Mouse (Mus musculus) E14TG2a.4 (cell line): ENCODE measurements around the gene Atg4a.

Experiments
- CTCF ChIP-seq: conservative IDR thresholded peaks from 2 replicates; pipeline ENCODE4 v1.5.1; 2014; ENCODE audit warnings: low read length
- POU5F1 ChIP-seq: IDR thresholded peaks from 2 replicates; pipeline ENCODE4 v1.6.1; 2014; ENCODE audit warnings: low read length, borderline replicate concordance

DNA sequence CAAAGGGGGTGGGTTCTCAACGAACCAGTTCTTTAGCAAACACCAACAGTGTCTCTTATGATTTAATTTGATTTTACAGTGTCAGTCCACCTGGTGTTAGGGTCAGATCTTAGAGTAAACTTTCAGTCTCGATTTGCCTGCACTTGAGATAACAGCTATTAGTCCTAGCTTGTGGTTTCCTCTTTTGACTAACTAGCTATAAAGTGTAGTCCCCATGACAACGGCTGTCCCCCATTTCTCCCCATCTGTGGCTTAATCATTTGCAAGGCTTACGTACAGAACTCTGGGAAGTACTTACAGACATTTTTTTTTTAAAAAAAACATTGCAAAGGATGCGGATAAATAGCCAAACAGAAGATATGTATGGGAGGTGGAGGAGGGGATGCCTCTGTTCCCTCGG lies 28.1 kb downstream of the Atg4a start:
- TF ChIP-seq CTCF: no peak
- TF ChIP-seq POU5F1: no peak
